Mouse (Mus musculus) embryonic fibroblast, embryonic 13.5 days (primary cell): Measurements from ENCODE around the gene Clec2g.
"Not testable (repeated sequence)": the region's sequence is repeated elsewhere in the genome, so short reads cannot be mapped to it uniquely, and the experiment has no call there.

Experiments
- CTCF ChIP-seq: IDR thresholded peaks from 2 replicates; pipeline ENCODE4 v1.5.1; 2011; ENCODE audit warnings: mild to moderate bottlenecking, control low read depth, low read length, moderate library complexity, borderline replicate concordance; ENCODE audit not compliant: insufficient read depth
- POLR2A ChIP-seq: IDR thresholded peaks from 2 replicates; pipeline ENCODE4 v1.6.1; 2011; ENCODE audit warnings: low read depth, mild to moderate bottlenecking, control low read depth, low read length, moderate library complexity

GRCm38 (mm10) chr6:128981951-128982541 lies 47.9 kb downstream of the Clec2g start:
- not testable (repeated sequence) for TF ChIP-seq CTCF, POLR2A
